Mouse (Mus musculus) forebrain, embryonic 15.5 days (tissue): Measurements from ENCODE around the gene Crtc3. TPM values are rescaled to one million over a fixed set of nuclear protein-coding genes. Genes with fewer than 3 reads are reported as not detected.

Experiments used
- ATAC-seq: fragments of 200-750 bp; cut with Nextera tagmentation; replicated peaks from 2 replicates; pipeline ENCODE4 v1.8.0; 2017; ENCODE audit warnings: mild to moderate bottlenecking, moderate TSS enrichment, moderate library complexity
- H3K27ac ChIP-seq: fragments of 300-500 bp; sonication (generic); replicated peaks from 2 replicates; pipeline ENCODE4 v1.5.1; 2015; ENCODE audit warnings: mild to moderate bottlenecking, inconsistent platforms
- H3K27me3 ChIP-seq: fragments of 300-500 bp; sonication (generic); 2 replicates; pipeline ENCODE4 v1.6.1; 2015; ENCODE audit warnings: inconsistent platforms
- H3K36me3 ChIP-seq: fragments of 300-500 bp; sonication (generic); 2 replicates; pipeline ENCODE4 v1.6.1; 2015; ENCODE audit warnings: mild to moderate bottlenecking, inconsistent platforms
- H3K4me1 ChIP-seq: fragments of 300-500 bp; sonication (generic); 2 replicates; pipeline ENCODE4 v1.6.1; 2015; ENCODE audit warnings: inconsistent platforms
- H3K4me2 ChIP-seq: fragments of 300-500 bp; sonication (generic); replicated peaks from 2 replicates; pipeline ENCODE4 v1.6.1; 2015; ENCODE audit warnings: mild to moderate bottlenecking, inconsistent platforms
- H3K4me3 ChIP-seq: fragments of 300-500 bp; sonication (generic); 2 replicates; pipeline ENCODE4 v1.5.1; 2015; ENCODE audit warnings: mild to moderate bottlenecking, inconsistent platforms
- H3K9ac ChIP-seq: fragments of 300-500 bp; sonication (generic); replicated peaks from 2 replicates; pipeline ENCODE4 v1.6.1; 2015; ENCODE audit warnings: mild to moderate bottlenecking, inconsistent platforms
- H3K9me3 ChIP-seq: fragments of 300-500 bp; sonication (generic); 2 replicates; pipeline ENCODE4 v1.6.1; 2016; ENCODE audit warnings: inconsistent platforms
- WGBS: fragments of 180-500 bp; shearing (Covaris S2); methylation state at CpG from one replicate; pipeline ENCODE4 v1.1.7; 2015; ENCODE audit warnings: mixed read lengths; 5-methylcytosine and 5-hydroxymethylcytosine counted together
- polyA plus RNA-seq: library from polyadenylated mRNA; unstranded; fragments of >200 nt; fragmentation: Nextera tagmentation; extraction: Ambion mirVana; gene quantifications from 2 replicates; pipeline ENCODE4 v1.2.1, GENCODE M21; 2015

The Crtc3 gene
- polyA plus RNA-seq, 1 experiment from 2014 or later: 17.0 TPM

DNA sequence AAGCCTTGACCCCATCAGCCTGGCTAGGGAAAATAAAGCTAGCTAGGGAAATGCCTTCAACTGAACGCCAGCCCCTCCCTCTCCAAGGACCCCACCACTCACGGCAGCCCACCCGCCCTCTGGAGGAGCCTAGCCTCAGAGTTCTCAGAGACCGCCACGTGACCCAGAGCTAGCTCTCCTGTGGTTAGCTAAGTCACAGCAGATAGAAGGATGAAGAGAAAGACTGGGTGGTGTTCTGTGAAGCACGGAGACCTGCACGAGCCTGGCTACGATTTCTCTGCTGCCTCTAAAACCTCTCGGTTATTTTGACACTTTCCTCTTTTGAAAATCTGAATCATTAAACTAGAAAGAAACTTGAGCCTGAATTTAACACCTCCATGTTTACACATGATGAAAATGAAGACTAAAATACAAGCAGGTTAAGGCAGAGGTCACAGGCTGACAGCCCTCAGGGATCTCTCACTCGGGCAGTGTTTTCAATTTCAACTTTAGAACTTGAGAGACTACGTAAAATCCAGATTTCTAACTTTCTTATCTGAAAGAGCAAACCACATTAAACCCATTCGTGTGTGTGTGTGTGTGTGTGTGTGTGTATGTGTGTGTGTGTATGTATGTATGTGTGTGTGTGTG lies 8.3 kb downstream of the Crtc3 start:
- Histone ChIP-seq H3K27ac (no peak overlapping the region), H3K36me3 (no peaks in the 10 kb centered on the region), H3K9me3 (no peaks in the 10 kb centered on the region), H3K4me1 (peaks cover 11% of the 10 kb centered on the region; the same call in 1 of the 2 replicates), H3K27me3 (no peaks in the 10 kb centered on the region), H3K4me2 (no peak overlapping the region), H3K4me3 (no peak overlapping the region), H3K9ac (no peak overlapping the region)
- peak; percentile 46; the same call in 1 of the 2 replicates for ATAC-seq
- WGBS: 26% methylated on average over 12 of the region's 12 CpGs

DNA sequence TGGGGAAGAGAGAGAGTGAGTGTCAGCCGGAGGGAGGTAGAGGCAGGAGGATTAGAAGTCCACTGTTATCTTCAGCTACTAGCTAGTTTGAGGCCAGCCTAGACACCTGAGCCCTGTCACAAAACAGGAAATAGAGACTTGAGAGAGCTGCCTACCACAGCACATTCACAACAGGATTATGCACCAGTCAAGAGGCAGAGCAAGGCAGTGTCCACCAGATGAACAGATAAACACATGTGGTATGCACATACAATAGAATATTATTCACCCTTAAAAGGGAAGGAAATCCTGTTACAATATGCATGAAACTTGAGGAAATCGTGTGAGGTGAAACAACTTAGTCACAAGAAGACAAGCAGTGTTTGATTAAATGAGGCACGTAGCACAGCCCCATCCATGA lies 16.4 kb downstream of the Crtc3 start:
- H3K4me1 ChIP-seq: no peaks in the 10 kb centered on the region
- 73% methylated on average over 3 of the region's 3 CpGs for WGBS

DNA sequence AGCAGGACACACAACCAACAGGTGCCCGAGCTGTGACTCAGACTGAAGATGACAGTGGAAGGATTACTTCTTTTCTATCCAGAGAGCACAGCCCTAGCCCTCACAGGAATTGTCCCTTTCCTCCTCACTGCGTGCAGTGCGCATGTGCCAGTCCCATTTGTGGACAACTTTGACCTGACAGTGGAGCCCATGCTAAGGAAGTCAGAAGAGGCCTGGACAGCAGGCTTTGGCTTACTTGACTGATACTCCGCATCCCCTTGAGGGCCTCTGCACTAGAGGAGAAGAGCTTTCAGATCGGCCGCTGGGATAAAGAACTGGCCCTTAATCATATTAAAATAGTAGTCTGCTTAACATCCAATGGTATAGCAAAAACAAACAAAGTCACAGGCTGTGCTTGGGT lies 17.8 kb downstream of the Crtc3 start:
- ATAC-seq: no peak
- 92% methylated on average over 6 of the region's 6 CpGs for WGBS
- Histone ChIP-seq H3K4me1 (no peaks in the 10 kb centered on the region), H3K4me3 (no peak overlapping the region), H3K36me3 (no peaks in the 10 kb centered on the region), H3K27ac (no peak overlapping the region), H3K27me3 (no peaks in the 10 kb centered on the region), H3K9me3 (no peaks in the 10 kb centered on the region), H3K4me2 (no peak overlapping the region), H3K9ac (no peak overlapping the region)

More for the DNA sequence above, 16.4 kb downstream of the Crtc3 start:
- no peaks in the 10 kb centered on the region for H3K9me3 ChIP-seq
- ATAC-seq: no peak
- no peaks in the 10 kb centered on the region for H3K36me3 ChIP-seq
- H3K4me2 ChIP-seq: no peak overlapping the region
- no peak overlapping the region for H3K4me3 ChIP-seq
- H3K27me3 ChIP-seq: no peaks in the 10 kb centered on the region
- H3K27ac ChIP-seq: no peak overlapping the region
- no peak overlapping the region for H3K9ac ChIP-seq

DNA sequence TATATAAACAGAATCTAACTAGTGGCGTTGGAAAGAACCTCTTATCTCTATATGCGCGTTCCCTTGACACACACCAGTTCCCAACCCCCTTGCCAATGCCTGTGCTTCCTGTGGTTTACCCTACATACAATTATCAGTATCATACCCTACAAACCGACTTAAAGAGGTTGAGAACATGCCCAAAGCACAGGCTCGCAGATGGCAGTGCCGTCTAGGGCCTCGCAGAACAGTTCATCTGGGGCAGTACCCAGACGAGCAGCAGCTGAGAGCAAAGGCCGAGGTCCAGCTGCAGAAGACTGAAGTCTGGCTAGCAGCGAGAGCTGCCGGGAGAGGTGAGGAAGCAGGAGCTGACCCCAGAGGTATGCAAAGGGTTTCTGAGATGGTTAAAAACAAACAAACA lies 21.5 kb downstream of the Crtc3 start:
- Histone ChIP-seq H3K27ac (no peak overlapping the region), H3K27me3 (no peaks in the 10 kb centered on the region), H3K9ac (no peak overlapping the region), H3K4me1 (0 out of 2 replicates have a peak, but pooled peaks cover 2% of the 10 kb centered on the region), H3K36me3 (no peaks in the 10 kb centered on the region), H3K9me3 (no peaks in the 10 kb centered on the region), H3K4me3 (no peak overlapping the region), H3K4me2 (no peak overlapping the region)
- WGBS: 83% methylated on average over 11 of the region's 11 CpGs
- ATAC-seq: no peak

DNA sequence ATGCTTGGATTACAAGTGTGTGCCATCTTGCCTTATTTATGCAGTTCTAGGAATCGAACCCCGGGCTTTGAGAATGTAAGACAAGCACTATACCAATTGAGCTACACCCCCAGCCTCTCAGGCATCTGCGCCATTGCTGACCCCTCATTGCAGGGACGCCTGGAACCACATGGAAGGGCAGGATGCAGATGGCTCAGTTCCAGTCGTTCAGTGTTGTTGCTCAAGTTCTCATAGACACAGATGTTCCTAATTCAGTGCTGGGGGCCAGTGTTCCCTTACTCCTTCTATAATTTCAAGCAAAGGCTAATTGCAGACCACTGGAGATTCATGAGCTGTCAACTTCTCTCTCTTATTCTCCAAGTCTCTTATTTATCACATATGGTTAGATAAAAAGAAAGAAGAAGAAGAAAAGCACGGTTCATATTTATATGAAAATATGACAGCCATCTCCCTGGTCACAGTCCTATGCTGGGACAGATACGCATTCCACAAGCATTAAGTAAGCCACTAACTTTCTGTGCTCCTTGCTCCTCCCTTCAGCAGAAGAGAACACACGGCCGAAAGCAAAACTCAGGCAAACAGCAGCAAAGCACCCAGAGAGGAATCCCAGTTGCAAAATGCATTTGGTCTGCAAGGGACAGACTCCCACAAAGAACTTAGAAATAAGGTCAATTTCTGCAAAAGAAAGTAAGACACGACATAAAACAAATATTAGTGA lies 22.3 kb downstream of the Crtc3 start:
- H3K9me3 ChIP-seq: no peaks in the 10 kb centered on the region
- H3K27me3 ChIP-seq: no peaks in the 10 kb centered on the region

DNA sequence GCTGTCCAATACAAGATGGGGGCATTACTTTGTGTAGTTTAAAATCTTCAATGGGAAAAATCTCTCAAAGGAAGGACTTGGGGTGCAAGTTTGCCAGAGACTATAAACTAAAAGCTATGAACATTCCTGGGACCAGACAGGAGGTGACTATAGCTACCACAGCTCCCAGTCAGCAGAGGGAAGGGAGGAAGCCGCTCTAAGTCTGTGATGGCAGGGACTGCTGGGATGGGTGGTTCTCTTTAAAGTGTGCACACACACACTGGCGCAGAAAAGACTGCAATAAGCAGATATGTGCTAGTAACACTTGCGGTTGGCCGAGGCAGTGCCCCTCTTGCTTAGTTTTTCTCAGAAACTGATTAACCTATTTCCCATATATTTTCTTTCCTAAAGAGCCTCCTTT lies 27.6 kb downstream of the Crtc3 start:
- no peak overlapping the region for H3K4me3 ChIP-seq
- peak overlapping the region; percentile 89 for H3K27ac ChIP-seq
- WGBS: 70% methylated on average over 4 of the region's 4 CpGs

More for the DNA sequence above, 22.3 kb downstream of the Crtc3 start:
- Histone ChIP-seq H3K4me1 (peaks cover 6% of the 10 kb centered on the region; the same call in 1 of the 2 replicates), H3K9ac (no peak overlapping the region), H3K4me2 (no peak overlapping the region), H3K4me3 (no peak overlapping the region), H3K36me3 (no peaks in the 10 kb centered on the region), H3K27ac (no peak overlapping the region)
- ATAC-seq: no peak
- 80% methylated on average over 10 of the region's 10 CpGs for WGBS

DNA sequence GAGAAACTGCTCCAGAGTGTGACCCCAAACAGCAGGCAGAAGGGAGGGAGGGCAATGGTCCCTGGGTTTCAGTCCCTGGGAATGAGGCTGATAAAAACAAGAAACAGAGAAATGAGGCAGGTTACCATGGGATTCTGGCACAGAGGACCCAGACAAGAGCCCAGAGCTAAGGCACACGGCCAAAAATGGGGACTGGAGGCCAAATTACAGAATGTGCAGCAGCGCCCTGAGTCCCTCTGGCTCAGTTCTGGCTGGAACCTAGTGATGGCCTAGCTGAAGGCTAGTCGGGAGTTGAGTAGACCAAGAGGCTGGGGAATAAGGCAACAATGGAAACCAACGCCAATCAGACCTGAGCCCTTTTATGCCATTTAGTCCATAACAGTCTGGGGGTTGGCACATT lies 28.1 kb downstream of the Crtc3 start:
- peak; percentile 87 for ATAC-seq
- Histone ChIP-seq H3K9ac (no peak overlapping the region), H3K4me1 (peaks cover 48% of the 10 kb centered on the region), H3K36me3 (no peaks in the 10 kb centered on the region), H3K27ac (peak overlapping the region; percentile 89), H3K4me2 (no peak overlapping the region), H3K4me3 (no peak overlapping the region), H3K27me3 (no peaks in the 10 kb centered on the region), H3K9me3 (no peaks in the 10 kb centered on the region)
- WGBS: 41% methylated on average over 4 of the region's 4 CpGs

More for the DNA sequence above, 27.6 kb downstream of the Crtc3 start:
- peak; percentile 69 for ATAC-seq
- no peaks in the 10 kb centered on the region for H3K9me3 ChIP-seq
- peaks cover 44% of the 10 kb centered on the region for H3K4me1 ChIP-seq
- no peak overlapping the region for H3K4me2 ChIP-seq
- H3K27me3 ChIP-seq: no peaks in the 10 kb centered on the region
- H3K9ac ChIP-seq: no peak overlapping the region
- no peaks in the 10 kb centered on the region for H3K36me3 ChIP-seq

DNA sequence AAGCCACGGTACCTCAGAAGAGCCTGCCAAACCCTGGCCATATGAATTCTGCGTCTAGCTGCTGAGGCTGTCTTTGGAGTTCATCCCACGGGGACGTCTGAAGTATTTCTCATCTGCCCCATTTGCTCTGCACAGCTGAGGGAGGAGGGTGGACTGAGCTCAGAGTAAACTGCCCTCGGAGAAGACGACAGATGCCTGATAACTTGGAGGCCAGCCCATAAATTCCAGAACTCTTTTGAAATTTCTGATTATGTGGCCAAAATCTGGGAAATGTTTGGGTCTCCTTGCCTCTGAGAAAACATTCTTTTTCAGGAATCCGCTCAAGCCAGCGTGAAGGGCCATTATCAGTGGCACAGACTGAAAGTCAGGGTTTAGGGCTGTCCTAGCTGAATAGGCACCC lies 30.8 kb downstream of the Crtc3 start:
- no peaks in the 10 kb centered on the region for H3K9me3 ChIP-seq
- no peak overlapping the region for H3K4me3 ChIP-seq
- ATAC-seq: no peak
- H3K36me3 ChIP-seq: no peaks in the 10 kb centered on the region
- no peak overlapping the region for H3K4me2 ChIP-seq
- H3K9ac ChIP-seq: no peak overlapping the region
- WGBS: 48% methylated on average over 8 of the region's 8 CpGs
- H3K4me1 ChIP-seq: peaks cover 73% of the 10 kb centered on the region
- no peaks in the 10 kb centered on the region for H3K27me3 ChIP-seq
- peak overlapping the region; percentile 49 for H3K27ac ChIP-seq

DNA sequence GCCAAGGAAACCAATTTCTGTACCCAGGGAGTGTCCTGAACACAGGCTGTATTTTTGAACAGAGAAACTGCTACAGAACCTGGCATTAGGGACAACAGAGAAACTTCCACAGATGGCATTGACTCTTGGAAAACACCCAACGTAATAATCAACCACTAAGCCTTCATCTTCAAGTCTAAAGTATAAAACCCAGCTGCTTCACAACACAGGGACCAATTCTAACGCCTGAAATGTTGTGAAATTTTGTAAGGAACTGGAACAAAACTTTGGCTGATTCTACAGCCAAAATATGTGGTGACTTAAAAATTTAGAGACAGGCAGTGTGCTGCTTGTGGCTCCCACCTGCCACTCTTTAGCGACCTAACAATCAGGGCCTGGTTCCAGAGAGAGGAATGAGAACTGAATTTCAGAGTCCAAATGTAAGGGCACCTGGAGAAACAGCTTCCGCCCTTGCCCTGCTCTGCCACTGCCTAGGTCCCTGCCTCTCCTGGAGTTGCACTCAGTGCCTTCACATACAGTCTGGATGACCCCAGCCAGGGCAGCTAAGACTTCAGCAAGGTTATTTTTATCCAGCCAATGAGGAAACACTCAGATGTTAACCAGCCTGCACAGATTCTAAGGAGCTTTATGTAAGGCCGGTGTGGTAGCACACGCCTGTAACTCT lies 33.2 kb downstream of the Crtc3 start:
- WGBS: 54% methylated on average over 6 of the region's 6 CpGs
- H3K27me3 ChIP-seq: no peaks in the 10 kb centered on the region
- H3K9me3 ChIP-seq: no peaks in the 10 kb centered on the region
- no peak overlapping the region for H3K4me3 ChIP-seq
- ATAC-seq: peak; percentile 41
- peak overlapping the region; percentile 85 for H3K27ac ChIP-seq
- H3K4me1 ChIP-seq: peaks cover 68% of the 10 kb centered on the region
- H3K9ac ChIP-seq: no peak overlapping the region
- H3K4me2 ChIP-seq: no peak overlapping the region
- no peaks in the 10 kb centered on the region for H3K36me3 ChIP-seq

DNA sequence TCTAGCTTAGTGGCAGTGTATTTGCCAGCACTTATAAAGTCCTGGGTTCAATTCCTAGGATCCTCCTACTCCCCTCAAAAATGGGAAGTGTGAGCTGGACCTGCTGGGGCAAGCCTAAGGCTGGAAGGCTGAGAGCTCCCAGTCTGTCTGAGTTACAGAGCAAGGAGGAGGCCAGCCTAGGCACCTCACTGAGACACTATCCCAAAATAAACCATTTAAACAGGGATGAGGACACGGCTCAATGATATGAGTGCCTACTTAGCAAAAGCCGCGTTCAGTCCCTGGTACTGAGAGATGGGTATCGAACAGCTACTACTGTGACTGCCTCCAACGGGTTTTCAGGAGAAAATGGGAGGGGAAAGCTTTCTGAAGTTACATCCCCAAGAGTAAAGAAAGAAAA lies 33.8 kb downstream of the Crtc3 start:
- Histone ChIP-seq H3K9ac (no peak overlapping the region), H3K36me3 (no peaks in the 10 kb centered on the region), H3K4me3 (no peak overlapping the region), H3K9me3 (no peaks in the 10 kb centered on the region), H3K27me3 (no peaks in the 10 kb centered on the region), H3K27ac (peak overlapping the region; percentile 85), H3K4me1 (peaks cover 62% of the 10 kb centered on the region), H3K4me2 (no peak overlapping the region)
- peak; percentile 10 for ATAC-seq
- 57% methylated on average over 5 of the region's 5 CpGs for WGBS

DNA sequence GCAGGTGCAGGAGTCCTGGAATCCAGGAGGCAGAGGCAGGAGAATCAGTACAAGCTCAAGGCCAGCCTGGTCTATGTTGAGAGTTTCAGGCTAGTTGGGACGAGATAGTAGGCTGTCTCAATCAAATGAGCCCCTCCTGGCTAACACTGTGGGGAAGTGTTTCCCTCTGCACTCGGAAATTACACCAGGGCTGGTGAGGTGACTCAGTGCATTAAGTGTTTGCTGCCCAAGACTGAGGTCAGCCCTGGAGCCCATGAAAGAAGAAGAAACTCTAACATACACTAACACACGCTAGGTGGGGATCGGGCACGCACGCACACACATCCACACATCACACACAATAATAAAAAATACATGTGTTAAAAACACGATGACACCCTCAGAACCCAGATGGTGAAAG lies 34.3 kb downstream of the Crtc3 start:
- peaks cover 61% of the 10 kb centered on the region for H3K4me1 ChIP-seq
- H3K36me3 ChIP-seq: no peaks in the 10 kb centered on the region
- H3K4me3 ChIP-seq: no peak overlapping the region
- H3K9ac ChIP-seq: no peak overlapping the region
- 84% methylated on average over 7 of the region's 7 CpGs for WGBS
- H3K27ac ChIP-seq: peak overlapping the region; percentile 85
- no peak overlapping the region for H3K4me2 ChIP-seq
- no peak for ATAC-seq
- no peaks in the 10 kb centered on the region for H3K9me3 ChIP-seq
- no peaks in the 10 kb centered on the region for H3K27me3 ChIP-seq

DNA sequence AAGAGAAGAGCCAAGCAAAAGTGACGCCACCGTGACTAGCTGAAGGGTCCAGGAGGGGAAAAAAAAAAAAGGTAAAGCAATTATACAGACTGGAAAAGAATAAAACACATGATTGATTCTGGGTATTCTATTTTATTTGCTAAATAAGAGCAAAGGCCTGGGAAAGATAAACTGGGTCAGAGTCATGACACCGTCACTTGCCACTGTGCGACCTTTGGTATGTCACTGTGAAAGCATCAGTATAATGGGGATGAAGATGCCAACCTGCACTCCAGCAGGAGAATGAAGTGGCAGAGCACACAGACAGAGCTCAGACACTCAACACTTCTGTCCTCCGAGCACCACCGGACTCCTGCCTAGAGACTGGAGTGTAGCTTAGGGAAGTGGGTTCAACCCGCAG lies 34.7 kb downstream of the Crtc3 start:
- Histone ChIP-seq H3K9ac (no peak overlapping the region), H3K4me2 (no peak overlapping the region), H3K36me3 (no peaks in the 10 kb centered on the region), H3K9me3 (no peaks in the 10 kb centered on the region), H3K27me3 (no peaks in the 10 kb centered on the region), H3K4me3 (no peak overlapping the region), H3K27ac (peak overlapping the region; percentile 85), H3K4me1 (peaks cover 61% of the 10 kb centered on the region)
- 85% methylated on average over 7 of the region's 7 CpGs for WGBS
- ATAC-seq: no peak
